Mouse (Mus musculus) heart, adult 2 months (tissue): ENCODE data around the gene Cenpo. TPM values are rescaled to one million over a fixed set of nuclear protein-coding genes. Genes with fewer than 3 reads are reported as not detected.

ENCODE experiments used
- DNase-seq, 2 experiments: peaks; one replicate each; pipeline ENCODE4 v3.0.0; 2021
- H3K27ac ChIP-seq: fragments of 200-600 bp; 2 replicates; pipeline ENCODE4 v1.8.1; 2022
- H3K27me3 ChIP-seq: fragments of 200-500 bp; 2 replicates; pipeline ENCODE4 v1.6.1; 2012; ENCODE audit warnings: mild to moderate bottlenecking, low read length, inconsistent platforms, mixed read lengths; ENCODE audit not compliant: control insufficient read depth, insufficient read depth
- H3K36me3 ChIP-seq: fragments of 200-500 bp; 2 replicates; pipeline ENCODE4 v1.6.1; 2012; ENCODE audit warnings: low read length, inconsistent platforms; ENCODE audit not compliant: control insufficient read depth, insufficient read depth
- H3K4me1 ChIP-seq: fragments of 200-500 bp; 2 replicates; pipeline ENCODE4 v1.6.1; 2011; ENCODE audit warnings: low read length; ENCODE audit not compliant: control insufficient read depth, insufficient read depth
- H3K4me3 ChIP-seq: fragments of 200-600 bp; 2 replicates; pipeline ENCODE4 v1.8.1; 2022
- H3K79me2 ChIP-seq: fragments of 200-500 bp; replicated peaks from 2 replicates; pipeline ENCODE4 v1.6.1; 2012; ENCODE audit warnings: mild to moderate bottlenecking, inconsistent platforms, low read length, moderate library complexity, mixed read lengths; ENCODE audit not compliant: control insufficient read depth, insufficient read depth
- H3K9ac ChIP-seq: fragments of 200-500 bp; 2 replicates; pipeline ENCODE4 v1.6.1; 2012; ENCODE audit warnings: low read depth, mild to moderate bottlenecking, control low read depth, inconsistent platforms, low read length, mixed read lengths
- CTCF ChIP-seq: fragments of 200-600 bp; IDR thresholded peaks from 2 replicates; pipeline ENCODE4 v1.8.1; 2022; ENCODE audit warnings: antibody characterized with exemption, mild to moderate bottlenecking, moderate library complexity
- EP300 ChIP-seq: fragments of 200-500 bp; IDR thresholded peaks from 2 replicates; pipeline ENCODE4 v1.6.1; 2011; ENCODE audit warnings: low read depth, low read length, control low read depth; ENCODE audit not compliant: insufficient read depth
- POLR2A ChIP-seq: fragments of 200-500 bp; IDR thresholded peaks from 2 replicates; pipeline ENCODE4 v1.6.1; 2011; ENCODE audit warnings: mild to moderate bottlenecking, low read depth, low read length, control low read depth; ENCODE audit not compliant: insufficient read depth
- WGBS: fragments of 180-500 bp; shearing (Covaris S2); methylation state at CpG from one replicate; pipeline ENCODE4 v1.1.7; 2018; 5-methylcytosine and 5-hydroxymethylcytosine counted together
- intact Hi-C: fragments of 180-260 bp; cut with DNase I; formaldehyde crosslinking; loops from one replicate; pipeline ENCODE4 v1.15.1; 2025
- polyA plus RNA-seq: library from polyadenylated mRNA; depleted of rRNA; stranded (reverse); fragments of >200 nt; gene quantifications from 2 replicates; pipeline ENCODE4 v1.2.3, GENCODE M21; 2012
- total RNA-seq, 2 experiments: library from RNA; stranded (reverse); gene quantifications; 2 replicates each; pipeline ENCODE4 v1.2.3; 2021

Cenpo gene
- total and polyA plus RNA-seq, 3 experiments: 1.9 to 3.5 (median 2.0) TPM

- Histone ChIP-seq H3K27ac (no peak overlapping the region), H3K4me1 (0 out of 2 replicates have a peak, but pooled peaks cover 2% of the 10 kb centered on the region), H3K79me2 (no peaks in the 10 kb centered on the region), H3K4me3 (no peak overlapping the region), H3K36me3 (no peaks in the 10 kb centered on the region), H3K27me3 (no peaks in the 10 kb centered on the region), H3K9ac (no peak overlapping the region)
- intact Hi-C loops: no loop called here
- WGBS: 37% methylated on average over 2 of the region's 2 CpGs
- no peak for DNase-seq
- TF ChIP-seq CTCF: no peak
- no peak for TF ChIP-seq POLR2A
- TF ChIP-seq EP300: no peak
Observed at GRCm38 (mm10) chr12:4162886-4163285, 71.2 kb downstream of the Cenpo start.

GRCm38 (mm10) chr12:4160322-4160721 lies 73.8 kb downstream of the Cenpo start:
- intact Hi-C loops: no loop called here
- no peak overlapping the region for H3K9ac ChIP-seq
- no peak for DNase-seq
- no peaks in the 10 kb centered on the region for H3K79me2 ChIP-seq
- H3K27me3 ChIP-seq: no peaks in the 10 kb centered on the region
- no peaks in the 10 kb centered on the region for H3K36me3 ChIP-seq
- WGBS: 65% methylated on average over 7 of the region's 7 CpGs
- no peak overlapping the region for H3K27ac ChIP-seq
- TF ChIP-seq CTCF (0 out of 2 replicates have a peak, but pooled peaks have one; percentile 6), EP300 (no peak), POLR2A (no peak)
- 0 out of 2 replicates have a peak, but pooled peaks cover 2% of the 10 kb centered on the region for H3K4me1 ChIP-seq
- H3K4me3 ChIP-seq: no peak overlapping the region

- no peak overlapping the region for H3K27ac ChIP-seq
- no peak overlapping the region for H3K9ac ChIP-seq
- intact Hi-C loops: no loop called here
- DNase-seq: no peak
- H3K4me1 ChIP-seq: 0 out of 2 replicates have a peak, but pooled peaks cover 2% of the 10 kb centered on the region
- H3K36me3 ChIP-seq: no peaks in the 10 kb centered on the region
- TF ChIP-seq EP300: no peak
- TF ChIP-seq POLR2A: no peak
- no peak for TF ChIP-seq CTCF
- 86% methylated on average over 7 of the region's 7 CpGs for WGBS
- H3K4me3 ChIP-seq: no peak overlapping the region
- H3K27me3 ChIP-seq: no peaks in the 10 kb centered on the region
- no peaks in the 10 kb centered on the region for H3K79me2 ChIP-seq
Observed at GRCm38 (mm10) chr12:4158868-4159632, 75.0 kb downstream of the Cenpo start.

GRCm38 (mm10) chr12:4158179-4158578 lies 75.9 kb downstream of the Cenpo start:
- H3K36me3 ChIP-seq: no peaks in the 10 kb centered on the region
- no peak for DNase-seq
- no peaks in the 10 kb centered on the region for H3K79me2 ChIP-seq
- no peaks in the 10 kb centered on the region for H3K27me3 ChIP-seq
- WGBS: 74% methylated on average over 3 of the region's 3 CpGs
- H3K4me1 ChIP-seq: 0 out of 2 replicates have a peak, but pooled peaks cover 2% of the 10 kb centered on the region
- no peak for TF ChIP-seq EP300
- TF ChIP-seq POLR2A: no peak
- TF ChIP-seq CTCF: no peak
- intact Hi-C loops: no loop called here
- no peak overlapping the region for H3K9ac ChIP-seq
- H3K4me3 ChIP-seq: no peak overlapping the region
- H3K27ac ChIP-seq: no peak overlapping the region

GRCm38 (mm10) chr12:4157466-4157865 lies 76.6 kb downstream of the Cenpo start:
- H3K27ac ChIP-seq: no peak overlapping the region
- H3K9ac ChIP-seq: no peak overlapping the region
- TF ChIP-seq CTCF (no peak), EP300 (no peak), POLR2A (no peak)
- intact Hi-C loops: no loop called here
- H3K27me3 ChIP-seq: no peaks in the 10 kb centered on the region
- H3K4me3 ChIP-seq: no peak overlapping the region
- DNase-seq: peak in 1 of 2 experiments; percentile 26
- 42% methylated on average over 2 of the region's 2 CpGs for WGBS
- H3K79me2 ChIP-seq: no peaks in the 10 kb centered on the region
- 0 out of 2 replicates have a peak, but pooled peaks cover 2% of the 10 kb centered on the region for H3K4me1 ChIP-seq
- H3K36me3 ChIP-seq: no peaks in the 10 kb centered on the region

GRCm38 (mm10) chr12:4151969-4152368 lies 82.1 kb downstream of the Cenpo start:
- Histone ChIP-seq H3K9ac (no peak overlapping the region), H3K36me3 (no peaks in the 10 kb centered on the region), H3K27me3 (no peaks in the 10 kb centered on the region), H3K79me2 (no peaks in the 10 kb centered on the region), H3K4me3 (no peak overlapping the region), H3K27ac (no peak overlapping the region), H3K4me1 (no peaks in the 10 kb centered on the region; the same call in 1 of the 2 replicates)
- intact Hi-C loops: no loop called here
- 73% methylated on average over 3 of the region's 3 CpGs for WGBS
- peak in 1 of 2 experiments; percentile 55 for DNase-seq
- no peak for TF ChIP-seq CTCF
- no peak for TF ChIP-seq POLR2A
- TF ChIP-seq EP300: no peak
